In genomic region chr7:80897134-80897533, GRCm38 (mm10) we compare ENCODE assay signal across 12 mouse cellular contexts.
"Had no signal": no experiment of that assay in that cellular context is flagged by ENCODE, and none has a peak within 500 bp of the region (broad histone marks: within the 10 kb centered on the region; RNA-seq: fewer than 3 reads in every experiment).

No protein-coding gene starts in this region.

- H3K4me3 ChIP-seq: left cerebral cortex, adult 2 months; limb, embryonic 15.5 days; midbrain, embryonic 13.5 days; stomach, embryonic 15.5 days had no signal

- ATAC-seq: midbrain, embryonic 13.5 days had no signal

- H3K9me3 ChIP-seq: limb, embryonic 15.5 days; midbrain, embryonic 13.5 days; stomach, embryonic 15.5 days had no signal

- DNase-seq: kidney, adult 11 months; kidney, adult 9 months; kidney, postnatal 36 days; lung, adult 18-20 months; thymus, adult 2 months; thymus, postnatal 25 days had no signal

- H3K9ac ChIP-seq: limb, embryonic 15.5 days; liver, embryonic 14.5 days; midbrain, embryonic 13.5 days; stomach, embryonic 15.5 days had no signal

- H3K27me3 ChIP-seq: limb, embryonic 15.5 days; midbrain, embryonic 13.5 days; stomach, embryonic 15.5 days had no signal

- H3K4me2 ChIP-seq: limb, embryonic 15.5 days; midbrain, embryonic 13.5 days; stomach, embryonic 15.5 days had no signal

- H3K27ac ChIP-seq: kidney, postnatal 0 days; left cerebral cortex, adult 2 months; limb, embryonic 15.5 days; liver, embryonic 14.5 days; midbrain, embryonic 13.5 days; stomach, embryonic 15.5 days had no signal
